Mouse (Mus musculus): ENCODE measurements around the gene Tmem121b. TPM values are rescaled to one million over a fixed set of nuclear protein-coding genes. Genes with fewer than 3 reads are reported as not detected.

The Tmem121b gene
- total and polyA plus RNA-seq, 3 experiments, result 0.18 TPM; not detected in 2

DNA sequence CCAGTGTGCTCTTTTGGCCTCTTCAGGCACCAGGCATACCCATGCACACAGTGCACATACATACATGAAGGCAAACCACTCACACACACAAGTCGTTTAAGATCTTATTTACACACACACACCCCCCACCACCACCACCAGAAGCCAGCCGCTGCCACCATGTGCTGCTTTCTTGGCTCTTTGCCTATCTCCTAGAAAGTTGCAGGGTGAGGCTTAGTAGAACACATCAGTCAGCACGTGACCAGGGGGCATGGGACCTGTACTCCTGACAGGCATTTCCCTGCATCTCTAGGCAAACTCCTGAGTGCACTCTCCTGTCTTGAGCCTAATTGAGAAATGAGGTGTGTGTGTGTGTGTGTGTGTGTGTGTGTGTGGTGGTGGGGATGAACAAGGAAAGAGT is 8.6 kb downstream of the Tmem121b start:
- Histone ChIP-seq H3K9me3 (replicated peaks; ENCODE audit: insufficient read depth, low read length) (no peaks in the 10 kb centered on the region), H3K4me3 (ENCODE audit: control insufficient read depth in 1 of 2, insufficient read depth in 1 of 2, low read depth in 2 of 2, low read length in 2 of 2) (0 out of 4 replicates have a peak overlapping the region, but pooled peaks of 1 of the 2 experiments have one; percentile 10), H3K4me1 (ENCODE audit: control insufficient read depth in 1 of 2, insufficient read depth in 2 of 2, low read length in 2 of 2) (peaks cover 9 to 18% of the 10 kb centered on the region in 2 experiments), H3K27ac (ENCODE audit: control insufficient read depth, low read depth, low read length) (peak overlapping the region; percentile 14; the same call in 1 of the 2 replicates), H3K9ac (ENCODE audit: control insufficient read depth, low read depth, low read length, poor library complexity, severe bottlenecking) (peak overlapping the region; percentile 21), H3K36me3 (ENCODE audit: control insufficient read depth in 1 of 2, insufficient read depth in 2 of 2, low read length in 2 of 2) (peaks cover 0 to 18% of the 10 kb centered on the region in 2 experiments; a peak in 3 of 4 replicates), H3K79me2 (ENCODE audit: control insufficient read depth, insufficient read depth, low read length, poor library complexity) (no peaks in the 10 kb centered on the region), H3K27me3 (ENCODE audit: control insufficient read depth in 1 of 2, insufficient read depth in 2 of 2, low read length in 2 of 2) (no peaks in the 10 kb centered on the region)
- no peak for TF ChIP-seq ZNF384 (IDR thresholded peaks at IDR 0.05; ENCODE audit: low read depth, low read length)
- peak; percentile 14; the same call in 1 of the 2 replicates for TF ChIP-seq RCOR1 (IDR thresholded peaks at IDR 0.05; ENCODE audit: low read depth, low read length)
- TF ChIP-seq SIN3A (IDR thresholded peaks at IDR 0.05; ENCODE audit: low read length), result peak; percentile 83
- TF ChIP-seq GATA1 (IDR thresholded peaks at IDR 0.05; ENCODE audit: low read depth, low read length), result peak; percentile 59
- TF ChIP-seq MAX (IDR thresholded peaks at IDR 0.05; ENCODE audit: low read length), result peak; percentile 95
- peak; percentile 97 for TF ChIP-seq MXI1 (IDR thresholded peaks at IDR 0.05; ENCODE audit: low read depth, low read length)
- TF ChIP-seq BHLHE40 (IDR thresholded peaks at IDR 0.05; ENCODE audit: borderline replicate concordance, low read depth, low read length), result peak; percentile 98
- no peak for TF ChIP-seq TBP (IDR thresholded peaks at IDR 0.05; ENCODE audit: low read depth, low read length)
- TF ChIP-seq POLR2AphosphoS2 (IDR thresholded peaks at IDR 0.05; ENCODE audit: low read length), result peak; percentile 45; the same call in 1 of the 2 replicates
- TF ChIP-seq MYC (IDR thresholded peaks at IDR 0.05; ENCODE audit: low read depth, low read length), result peak; percentile 90
- TF ChIP-seq EP300 (IDR thresholded peaks at IDR 0.05; ENCODE audit: low read depth in 1 of 2, low read length in 2 of 2), result peak in 1 of 2 experiments; percentile 58; a peak in 2 of 4 replicates
- TF ChIP-seq USF2 (IDR thresholded peaks at IDR 0.05; ENCODE audit: borderline replicate concordance in 1 of 2, insufficient read depth in 1 of 2, low read depth in 1 of 2, low read length in 2 of 2), result peak; percentile 67 to 88
- peak; percentile 88 for TF ChIP-seq ETS1 (IDR thresholded peaks at IDR 0.05; ENCODE audit: low read depth, low read length)
- TF ChIP-seq TCF12 (IDR thresholded peaks at IDR 0.05; ENCODE audit: low read depth, low read length), result 0 out of 2 replicates have a peak, but pooled peaks have one; percentile 46
- no peak for TF ChIP-seq GABPA (IDR thresholded peaks at IDR 0.05; ENCODE audit: low read depth, low read length)
- TF ChIP-seq MEF2A (IDR thresholded peaks at IDR 0.05; ENCODE audit: extremely low read depth, insufficient replicate concordance, low read depth, low read length, poor library complexity, severe bottlenecking), result no peak
- TF ChIP-seq TAL1 (IDR thresholded peaks at IDR 0.05; ENCODE audit: low read length), result peak; percentile 43; the same call in 1 of the 2 replicates
- peak; percentile 98 for TF ChIP-seq USF1 (IDR thresholded peaks at IDR 0.05; ENCODE audit: low read depth, low read length)
- peak; percentile 85 for DNase-seq (ENCODE audit: low read depth, low spot score)

DNA sequence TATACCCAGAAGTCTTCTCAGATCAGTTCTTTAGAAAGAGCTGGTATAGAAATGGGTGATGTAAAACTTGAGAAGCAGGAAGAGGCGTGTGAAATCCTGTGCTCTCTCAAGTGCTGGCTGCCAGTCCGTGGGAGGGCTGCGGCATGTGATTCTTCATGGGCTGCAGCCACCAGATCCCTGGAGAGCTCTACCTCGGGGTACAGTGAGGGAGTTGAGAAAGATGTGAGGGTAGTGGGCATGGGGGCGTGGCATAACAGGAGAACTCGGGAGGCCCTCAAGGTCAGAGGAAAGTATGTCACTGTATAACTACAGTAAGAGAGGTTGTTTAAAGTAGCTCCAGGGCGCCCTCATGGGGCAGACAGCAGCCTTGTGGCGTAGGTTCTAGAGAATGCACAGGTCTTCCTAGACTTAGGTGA is 10.4 kb downstream of the Tmem121b start:
- DNase-seq (ENCODE audit: low read depth, low spot score), result peak; percentile 61
- Histone ChIP-seq H3K36me3 (ENCODE audit: control insufficient read depth in 1 of 2, insufficient read depth in 2 of 2, low read length in 2 of 2) (peaks cover 2 to 18% of the 10 kb centered on the region in 2 experiments), H3K4me1 (ENCODE audit: control insufficient read depth in 1 of 2, insufficient read depth in 2 of 2, low read length in 2 of 2) (peaks cover 9 to 18% of the 10 kb centered on the region in 2 experiments), H3K27ac (ENCODE audit: control insufficient read depth, low read depth, low read length) (no peak overlapping the region), H3K9ac (ENCODE audit: control insufficient read depth, low read depth, low read length, poor library complexity, severe bottlenecking) (no peak overlapping the region), H3K79me2 (ENCODE audit: control insufficient read depth, insufficient read depth, low read length, poor library complexity) (no peaks in the 10 kb centered on the region), H3K9me3 (replicated peaks; ENCODE audit: insufficient read depth, low read length) (no peaks in the 10 kb centered on the region), H3K4me3 (ENCODE audit: control insufficient read depth in 1 of 2, insufficient read depth in 1 of 2, low read depth in 2 of 2, low read length in 2 of 2) (no peak overlapping the region), H3K27me3 (ENCODE audit: control insufficient read depth in 1 of 2, insufficient read depth in 2 of 2, low read length in 2 of 2) (no peaks in the 10 kb centered on the region)
- TF ChIP-seq ZKSCAN1 (IDR thresholded peaks at IDR 0.05; ENCODE audit: low read depth, low read length) (no peak), ELF1 (IDR thresholded peaks at IDR 0.05; ENCODE audit: low read depth, low read length) (no peak), SMC3 (IDR thresholded peaks at IDR 0.05; ENCODE audit: low read depth, low read length) (peak; percentile 38), SIN3A (IDR thresholded peaks at IDR 0.05; ENCODE audit: low read length) (peak; percentile 39; the same call in 1 of the 2 replicates), CHD2 (IDR thresholded peaks at IDR 0.05; ENCODE audit: low read length) (no peak), CTCF (IDR thresholded peaks at IDR 0.05 in 2 of 3, conservative IDR thresholded peaks at IDR 0.05 in 1 of 3; ENCODE audit: control insufficient read depth in 1 of 3, insufficient read depth in 1 of 3, low read depth in 2 of 3, low read length in 3 of 3, poor library complexity in 1 of 3, severe bottlenecking in 1 of 3) (peak; percentile 59 to 71 (median 66)), RCOR1 (IDR thresholded peaks at IDR 0.05; ENCODE audit: low read depth, low read length) (no peak), POLR2A (IDR thresholded peaks at IDR 0.05; ENCODE audit: control insufficient read depth in 1 of 2, insufficient read depth in 1 of 2, low read depth in 1 of 2, low read length in 2 of 2, poor library complexity in 1 of 2) (0 out of 4 replicates have a peak, but pooled peaks of 1 of the 2 experiments have one; percentile 14), RAD21 (IDR thresholded peaks at IDR 0.05; ENCODE audit: low read depth, low read length) (peak; percentile 53), ZMIZ1 (IDR thresholded peaks at IDR 0.05; ENCODE audit: low read depth, low read length) (0 out of 2 replicates have a peak, but pooled peaks have one; percentile 21)
